Mouse (Mus musculus) liver, embryonic 14.5 days (tissue): ENCODE measurements around the gene Ltbp1. TPM values are rescaled to one million over a fixed set of nuclear protein-coding genes. Genes with fewer than 3 reads are reported as not detected.

Experiments used
- ATAC-seq: fragments of 200-750 bp; cut with Nextera tagmentation; 2 replicates; pipeline ENCODE4 v1.8.0; 2017; ENCODE audit warnings: moderate number of reproducible peaks, mild to moderate bottlenecking, moderate library complexity; ENCODE audit not compliant: insufficient read depth
- DNase-seq, 3 experiments: peaks; one replicate each; pipeline ENCODE4 v3.0.0-alpha.2; 2012 to 2013; ENCODE audit warnings: low read depth in 3 of 3, low spot score in 3 of 3
- H3K27ac ChIP-seq: fragments of 300-500 bp; sonication (generic); 2 replicates; pipeline ENCODE4 v1.5.1; 2014; ENCODE audit warnings: moderate library complexity, mild to moderate bottlenecking, control low read depth, inconsistent platforms
- H3K27me3 ChIP-seq: fragments of 300-500 bp; sonication (generic); 2 replicates; pipeline ENCODE4 v1.6.1; 2014; ENCODE audit warnings: mild to moderate bottlenecking, low read length, moderate library complexity; ENCODE audit not compliant: control insufficient read depth, insufficient read depth
- H3K36me3 ChIP-seq: fragments of 300-500 bp; sonication (generic); replicated peaks from 2 replicates; pipeline ENCODE4 v1.6.1; 2014; ENCODE audit warnings: low read depth; ENCODE audit not compliant: control insufficient read depth, insufficient read depth
- H3K4me1 ChIP-seq, 2 experiments: fragments of 200-500 bp in 1 of 2; fragments of 300-500 bp in 1 of 2; sonication (generic) in 1 of 2; replicated peaks; 2 replicates each; pipeline ENCODE4 v1.6.1; 2012 to 2014; ENCODE audit warnings: antibody characterized with exemption in 1 of 2, inconsistent platforms in 1 of 2, low read length in 1 of 2; ENCODE audit not compliant: control insufficient read depth in 2 of 2, insufficient read depth in 2 of 2
- H3K4me2 ChIP-seq: fragments of 300-500 bp; sonication (generic); 2 replicates; pipeline ENCODE4 v1.6.1; 2014; ENCODE audit warnings: low read depth, mild to moderate bottlenecking, control low read depth, moderate library complexity
- H3K4me3 ChIP-seq, 2 experiments: fragments of 200-500 bp in 1 of 2; fragments of 300-500 bp in 1 of 2; sonication (generic) in 1 of 2; 2 replicates each; pipeline ENCODE4 v1.5.1; 2012 to 2014; ENCODE audit warnings: low read depth in 2 of 2, low read length in 2 of 2, mild to moderate bottlenecking in 2 of 2, control low read depth in 1 of 2, inconsistent platforms in 1 of 2, moderate library complexity in 1 of 2; ENCODE audit not compliant: insufficient read depth in 1 of 2
- H3K9ac ChIP-seq: fragments of 300-500 bp; sonication (generic); replicated peaks from 2 replicates; pipeline ENCODE4 v1.6.1; 2014; ENCODE audit warnings: mild to moderate bottlenecking, control low read depth, moderate library complexity
- H3K9me3 ChIP-seq: fragments of 300-500 bp; sonication (generic); 2 replicates; pipeline ENCODE4 v1.6.1; 2016; ENCODE audit warnings: low read length, mixed read lengths; ENCODE audit not compliant: control insufficient read depth
- CTCF ChIP-seq: IDR thresholded peaks from 2 replicates; pipeline ENCODE4 v1.5.1; 2016; ENCODE audit warnings: antibody characterized with exemption, low read depth, control low read depth
- EP300 ChIP-seq: IDR thresholded peaks from 2 replicates; pipeline ENCODE4 v1.6.1; 2016; ENCODE audit warnings: antibody characterized with exemption, low read depth
- WGBS: fragments of 180-500 bp; shearing (Covaris S2); extraction: QIAGEN DNeasy Blood & Tissue Kit; methylation state at CpG from one replicate; pipeline ENCODE4 v1.1.7; 2014; ENCODE audit not compliant: insufficient replicate concordance; 5-methylcytosine and 5-hydroxymethylcytosine counted together
- polyA plus RNA-seq, 2 experiments: library from polyadenylated mRNA; depleted of rRNA in 1 of 2; stranded (reverse) in 1 of 2; unstranded in 1 of 2; fragments of >200 nt; fragmentation: Nextera tagmentation in 1 of 2; extraction: Ambion mirVana in 1 of 2; gene quantifications; 2 replicates each; pipeline versions ENCODE4 v1.2.1 to v1.2.3; 2012 to 2014

The Ltbp1 gene
- polyA plus RNA-seq, 2 experiments = 1.9 to 2.2 TPM

DNA sequence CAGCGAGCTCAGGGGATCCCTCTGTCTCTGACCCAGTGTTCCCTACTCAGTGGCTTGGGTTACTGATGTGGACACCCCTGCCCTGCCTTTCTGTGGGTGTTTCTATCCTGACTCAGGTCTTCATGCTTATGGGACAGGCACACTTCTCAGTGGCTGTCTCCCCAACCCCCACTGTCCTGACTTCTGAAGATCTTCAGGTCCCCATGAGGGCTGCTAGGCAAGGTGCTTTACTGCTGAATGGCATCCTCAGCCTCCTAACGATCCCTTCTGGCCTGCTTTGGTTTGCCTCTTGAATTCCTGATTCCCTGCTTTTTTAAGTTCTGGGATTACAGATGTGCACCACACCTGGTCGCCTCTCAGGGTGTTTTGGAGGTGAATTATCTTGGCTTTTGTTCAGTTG is 14.8 kb upstream of the Ltbp1 start:
- TF ChIP-seq EP300 = no peak
- no peak for TF ChIP-seq CTCF
- no peak overlapping the region for H3K27ac ChIP-seq
- H3K4me2 ChIP-seq = no peak overlapping the region
- WGBS = 50% methylated on average over 3 of the region's 3 CpGs
- H3K9me3 ChIP-seq = no peaks in the 10 kb centered on the region
- H3K36me3 ChIP-seq = no peaks in the 10 kb centered on the region
- ATAC-seq (no peak), DNase-seq (no peak)
- H3K4me1 ChIP-seq = peaks cover 0 to 5% of the 10 kb centered on the region in 2 experiments; a peak in 2 of 4 replicates
- H3K4me3 ChIP-seq = no peak overlapping the region
- no peak overlapping the region for H3K9ac ChIP-seq
- H3K27me3 ChIP-seq = no peaks in the 10 kb centered on the region

DNA sequence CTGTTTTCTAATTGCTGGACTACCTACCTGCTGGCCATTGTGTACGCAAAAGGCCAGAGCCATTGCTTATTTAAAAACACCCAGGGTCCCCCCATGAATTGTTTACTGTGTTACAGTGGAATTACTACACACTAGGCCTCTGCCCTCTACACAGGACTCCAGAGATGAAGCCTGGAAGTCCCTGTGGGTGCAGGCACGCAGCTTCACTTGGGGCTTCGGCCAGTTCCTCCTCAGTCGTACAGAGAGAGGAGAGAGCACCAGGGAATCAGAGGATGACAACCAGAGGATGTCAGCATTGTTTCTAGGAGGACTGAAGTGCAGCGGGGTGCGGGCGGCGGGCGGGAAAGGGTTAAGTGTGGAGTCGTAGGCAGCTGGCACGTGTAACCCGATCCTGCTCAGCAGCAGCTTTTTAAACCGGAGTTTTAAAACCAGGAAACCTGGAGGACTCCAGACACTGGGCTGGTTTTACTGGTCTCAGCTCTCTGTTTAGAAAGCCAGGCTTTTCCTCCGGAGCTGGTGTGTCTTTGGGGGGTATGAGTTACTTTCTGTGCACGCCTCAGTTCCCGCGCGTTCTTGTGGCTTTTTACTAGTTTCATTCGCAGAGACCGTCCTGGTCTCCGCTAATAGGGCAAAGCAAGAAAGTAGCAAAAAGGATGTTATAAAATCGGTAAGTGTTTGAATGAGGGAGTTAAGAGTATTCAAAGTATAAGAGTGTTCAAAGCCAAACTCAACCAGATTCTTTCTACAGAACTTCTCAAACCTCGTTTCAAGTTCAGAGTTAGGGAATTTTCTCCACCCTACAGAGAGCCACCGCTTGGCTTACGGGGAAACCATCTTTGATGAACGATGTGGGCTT is 11.4 kb upstream of the Ltbp1 start:
- peaks cover 0 to 5% of the 10 kb centered on the region in 2 experiments; a peak in 2 of 4 replicates for H3K4me1 ChIP-seq
- 10% methylated on average over 26 of the region's 26 CpGs for WGBS

DNA sequence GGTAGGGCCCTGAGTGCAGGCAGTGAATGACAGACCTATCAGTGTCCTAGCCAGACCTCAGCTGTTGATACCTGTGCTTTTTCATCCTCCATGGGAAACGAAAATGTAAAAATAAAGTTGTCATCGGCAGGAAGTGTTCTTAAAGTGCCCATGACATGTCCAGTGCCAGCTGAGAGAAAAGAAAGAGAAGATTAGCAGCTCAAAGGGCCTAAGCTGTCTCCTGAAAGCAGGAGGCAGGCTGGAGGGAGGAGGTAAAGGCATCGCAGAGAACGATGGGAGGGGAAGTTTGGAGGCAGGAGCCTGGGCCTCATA is 10.8 kb upstream of the Ltbp1 start:
- no peak for DNase-seq
- 17% methylated on average over 4 of the region's 4 CpGs for WGBS
- H3K9ac ChIP-seq = no peak overlapping the region

More for the DNA sequence above, 11.4 kb upstream of the Ltbp1 start:
- H3K36me3 ChIP-seq = no peaks in the 10 kb centered on the region
- H3K4me2 ChIP-seq = peak overlapping the region; percentile 53
- no peaks in the 10 kb centered on the region for H3K9me3 ChIP-seq
- DNase-seq = no peak
- H3K27ac ChIP-seq = no peak overlapping the region
- no peak for ATAC-seq
- TF ChIP-seq CTCF (no peak), EP300 (no peak)
- H3K9ac ChIP-seq = no peak overlapping the region
- H3K27me3 ChIP-seq = no peaks in the 10 kb centered on the region
- H3K4me3 ChIP-seq = peak overlapping the region; percentile 28; a peak in 2 of 4 replicates

DNA sequence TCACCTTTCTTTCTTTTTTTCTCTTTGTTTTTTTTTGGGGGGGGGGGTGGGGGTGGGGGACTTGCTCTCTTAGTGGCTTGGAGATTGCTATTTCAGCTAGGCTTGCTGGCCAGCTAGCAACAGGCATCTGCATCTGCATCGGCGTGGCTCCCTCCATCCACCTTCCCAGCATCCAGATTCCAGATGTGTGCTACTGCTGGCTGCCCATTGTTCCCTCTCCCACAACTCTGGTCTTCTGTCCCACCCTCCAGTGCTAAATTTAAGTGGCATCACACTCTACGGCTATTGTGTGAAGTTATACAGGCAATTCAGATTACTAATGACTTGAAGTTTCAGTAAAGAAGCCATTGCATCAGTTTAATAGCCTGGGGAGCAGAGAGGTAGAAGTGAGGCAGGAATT is 10.1 kb upstream of the Ltbp1 start:
- Histone ChIP-seq H3K4me2 (no peak overlapping the region), H3K4me3 (no peak overlapping the region), H3K4me1 (peaks cover 0 to 6% of the 10 kb centered on the region in 2 experiments; a peak in 3 of 4 replicates), H3K9me3 (no peaks in the 10 kb centered on the region), H3K27ac (no peak overlapping the region), H3K27me3 (no peaks in the 10 kb centered on the region), H3K36me3 (no peaks in the 10 kb centered on the region), H3K9ac (no peak overlapping the region)
- TF ChIP-seq EP300 (no peak), CTCF (no peak)
- no peak for DNase-seq
- ATAC-seq = no peak
- WGBS = 72% methylated on average over 3 of the region's 3 CpGs

More for the DNA sequence above, 10.8 kb upstream of the Ltbp1 start:
- no peak for ATAC-seq
- Histone ChIP-seq H3K9me3 (no peaks in the 10 kb centered on the region), H3K4me1 (peaks cover 0 to 5% of the 10 kb centered on the region in 2 experiments; a peak in 2 of 4 replicates), H3K36me3 (no peaks in the 10 kb centered on the region), H3K4me2 (peak overlapping the region; percentile 53), H3K27me3 (no peaks in the 10 kb centered on the region), H3K4me3 (no peak overlapping the region; a peak in 1 of 4 replicates), H3K27ac (no peak overlapping the region)
- TF ChIP-seq EP300 = no peak
- TF ChIP-seq CTCF = no peak

DNA sequence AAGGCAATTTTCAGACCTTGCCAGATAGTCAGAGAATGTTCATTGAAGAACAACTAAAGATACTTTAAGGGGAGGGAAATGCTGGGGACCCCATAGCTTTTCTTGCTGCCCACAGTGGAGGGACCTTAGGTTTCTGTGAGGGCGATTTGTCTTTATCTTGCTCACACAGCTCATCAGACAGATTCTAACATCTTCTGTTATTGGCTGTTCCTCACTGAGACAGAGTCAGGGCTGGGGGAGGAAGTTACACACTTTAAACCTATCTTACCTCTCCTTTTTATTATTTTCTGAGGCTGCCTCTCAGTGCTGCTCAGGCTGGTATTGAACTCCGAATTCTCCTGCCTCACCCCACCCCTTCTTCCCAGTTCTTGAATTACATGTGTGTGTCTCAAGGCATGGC is 5.3 kb upstream of the Ltbp1 start:
- Histone ChIP-seq H3K4me3 (no peak overlapping the region), H3K9ac (no peak overlapping the region), H3K27ac (no peak overlapping the region), H3K36me3 (no peaks in the 10 kb centered on the region), H3K4me2 (no peak overlapping the region), H3K27me3 (no peaks in the 10 kb centered on the region), H3K9me3 (no peaks in the 10 kb centered on the region), H3K4me1 (peaks cover 0 to 7% of the 10 kb centered on the region in 2 experiments; a peak in 3 of 4 replicates)
- 23% methylated on average over 2 of the region's 2 CpGs for WGBS
- TF ChIP-seq EP300 (no peak), CTCF (no peak)
- ATAC-seq = no peak
- no peak for DNase-seq
